Mouse (Mus musculus) hindbrain, embryonic 13.5 days (tissue): ENCODE results near the gene Pde1b. TPM values are rescaled to one million over a fixed set of nuclear protein-coding genes. Genes with fewer than 3 reads are reported as not detected.

Source experiments
- ATAC-seq: fragments of 200-750 bp; cut with Nextera tagmentation; 2 replicates; pipeline ENCODE4 v1.8.0; 2017; ENCODE audit warnings: moderate TSS enrichment; ENCODE audit not compliant: low FRiP score
- H3K27ac ChIP-seq: fragments of 300-500 bp; sonication (generic); 2 replicates; pipeline ENCODE4 v1.5.1; 2015; ENCODE audit warnings: inconsistent platforms, mild to moderate bottlenecking, moderate library complexity
- H3K27me3 ChIP-seq: fragments of 300-500 bp; sonication (generic); 2 replicates; pipeline ENCODE4 v1.6.1; 2015; ENCODE audit warnings: mild to moderate bottlenecking, inconsistent platforms
- H3K36me3 ChIP-seq: fragments of 300-500 bp; sonication (generic); 2 replicates; pipeline ENCODE4 v1.6.1; 2015; ENCODE audit warnings: mild to moderate bottlenecking, inconsistent platforms
- H3K4me1 ChIP-seq: fragments of 300-500 bp; sonication (generic); replicated peaks from 2 replicates; pipeline ENCODE4 v1.6.1; 2015; ENCODE audit warnings: inconsistent platforms
- H3K4me2 ChIP-seq: fragments of 300-500 bp; sonication (generic); 2 replicates; pipeline ENCODE4 v1.6.1; 2015; ENCODE audit warnings: inconsistent platforms, mild to moderate bottlenecking, moderate library complexity
- H3K4me3 ChIP-seq: fragments of 300-500 bp; sonication (generic); 2 replicates; pipeline ENCODE4 v1.5.1; 2015; ENCODE audit warnings: mild to moderate bottlenecking, inconsistent platforms
- H3K9ac ChIP-seq: fragments of 300-500 bp; sonication (generic); 2 replicates; pipeline ENCODE4 v1.6.1; 2015; ENCODE audit warnings: mild to moderate bottlenecking, inconsistent platforms
- H3K9me3 ChIP-seq: fragments of 300-500 bp; sonication (generic); 2 replicates; pipeline ENCODE4 v1.6.1; 2016; ENCODE audit warnings: inconsistent platforms
- WGBS: fragments of 180-500 bp; shearing (Covaris S2); methylation state at CpG from one replicate; pipeline ENCODE4 v1.1.7; 2015; 5-methylcytosine and 5-hydroxymethylcytosine counted together
- polyA plus RNA-seq: library from polyadenylated mRNA; unstranded; fragments of >200 nt; fragmentation: Nextera tagmentation; extraction: Ambion mirVana; gene quantifications from 2 replicates; pipeline ENCODE4 v1.2.1, GENCODE M21; 2015

Gene Pde1b
- polyA plus RNA-seq, 1 experiment from 2014 or later = 81.6 TPM

DNA sequence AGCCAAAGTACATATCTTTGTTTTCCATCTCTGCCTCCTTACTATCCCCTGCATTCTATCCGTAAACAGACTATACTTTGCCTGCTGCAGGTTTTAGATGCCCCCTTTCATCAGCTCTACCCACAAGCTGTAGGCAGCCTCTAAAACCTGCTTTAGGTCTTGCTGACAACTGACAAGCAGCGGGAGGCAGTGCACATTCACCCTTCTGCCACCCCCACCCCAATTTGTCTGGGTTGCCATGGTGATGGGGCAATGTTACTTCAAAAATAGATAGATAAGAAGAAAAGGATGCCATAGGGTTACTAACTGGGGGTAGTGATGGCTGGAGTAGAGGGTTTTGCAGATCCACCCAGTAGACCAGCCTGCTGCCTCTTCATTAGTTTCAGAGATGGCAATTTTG, 18.3 kb upstream of the Pde1b start:
- ATAC-seq = no peak

DNA sequence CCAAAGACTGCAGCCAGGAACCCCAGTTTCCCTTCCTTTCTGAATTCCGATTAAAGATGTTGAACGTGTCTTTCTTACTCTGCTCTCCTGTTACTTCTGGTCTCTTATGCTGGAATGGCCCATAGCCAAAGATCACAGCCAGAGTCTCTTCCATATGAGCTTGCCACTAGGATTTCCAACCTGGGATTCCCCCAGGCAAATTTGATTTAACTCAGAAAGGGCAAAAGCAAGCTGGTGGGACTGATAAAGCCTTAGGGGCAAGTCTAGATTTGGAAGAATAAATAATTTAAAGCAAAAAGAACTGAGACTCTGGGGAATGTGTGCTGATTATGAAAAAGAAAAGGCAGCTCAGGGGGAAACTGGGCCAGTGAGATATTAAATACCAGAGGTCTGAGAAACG, 17.7 kb upstream of the Pde1b start:
- H3K36me3 ChIP-seq = no peaks in the 10 kb centered on the region
- 50% methylated on average over 3 of the region's 3 CpGs for WGBS
- no peak overlapping the region for H3K9ac ChIP-seq
- H3K4me2 ChIP-seq = no peak overlapping the region
- ATAC-seq = no peak
- H3K27ac ChIP-seq = peak overlapping the region; percentile 40
- H3K4me1 ChIP-seq = peaks cover 12% of the 10 kb centered on the region
- no peak overlapping the region for H3K4me3 ChIP-seq
- no peaks in the 10 kb centered on the region for H3K27me3 ChIP-seq
- no peaks in the 10 kb centered on the region for H3K9me3 ChIP-seq

More for the DNA sequence above, 18.3 kb upstream of the Pde1b start:
- H3K4me3 ChIP-seq = no peak overlapping the region
- peak overlapping the region; percentile 40; the same call in 1 of the 2 replicates for H3K27ac ChIP-seq
- no peaks in the 10 kb centered on the region for H3K9me3 ChIP-seq
- H3K36me3 ChIP-seq = no peaks in the 10 kb centered on the region
- H3K4me2 ChIP-seq = no peak overlapping the region
- no peaks in the 10 kb centered on the region for H3K27me3 ChIP-seq
- peaks cover 12% of the 10 kb centered on the region for H3K4me1 ChIP-seq
- 0 out of 2 replicates have a peak overlapping the region, but pooled peaks have one; percentile 19 for H3K9ac ChIP-seq
- WGBS = 38% methylated on average over 2 of the region's 2 CpGs

DNA sequence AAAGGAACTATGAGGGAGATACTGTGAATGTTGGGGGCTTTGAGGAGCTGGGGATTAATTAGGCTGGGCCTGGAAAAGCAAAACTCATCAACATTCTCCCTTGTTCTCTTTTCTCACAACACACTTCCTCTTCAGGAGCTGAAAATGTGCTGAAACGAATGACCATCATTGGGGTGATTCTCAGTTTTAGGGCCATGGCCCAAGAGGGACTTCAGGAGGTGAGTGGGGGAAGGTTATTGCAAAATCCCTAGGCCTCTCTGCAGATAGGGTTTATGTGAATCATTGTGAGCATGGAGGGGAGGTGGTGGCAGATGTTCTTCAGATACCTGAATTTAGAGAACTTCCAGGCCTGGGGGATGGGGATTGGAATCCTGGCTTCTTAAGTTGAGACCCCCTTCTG, 16.2 kb upstream of the Pde1b start:
- Histone ChIP-seq H3K4me2 (no peak overlapping the region), H3K4me1 (peaks cover 12% of the 10 kb centered on the region), H3K27me3 (no peaks in the 10 kb centered on the region), H3K9me3 (no peaks in the 10 kb centered on the region), H3K4me3 (no peak overlapping the region), H3K36me3 (no peaks in the 10 kb centered on the region), H3K9ac (no peak overlapping the region), H3K27ac (no peak overlapping the region)
- no peak for ATAC-seq
- WGBS = 61% methylated on average over 1 of the region's 1 CpGs

DNA sequence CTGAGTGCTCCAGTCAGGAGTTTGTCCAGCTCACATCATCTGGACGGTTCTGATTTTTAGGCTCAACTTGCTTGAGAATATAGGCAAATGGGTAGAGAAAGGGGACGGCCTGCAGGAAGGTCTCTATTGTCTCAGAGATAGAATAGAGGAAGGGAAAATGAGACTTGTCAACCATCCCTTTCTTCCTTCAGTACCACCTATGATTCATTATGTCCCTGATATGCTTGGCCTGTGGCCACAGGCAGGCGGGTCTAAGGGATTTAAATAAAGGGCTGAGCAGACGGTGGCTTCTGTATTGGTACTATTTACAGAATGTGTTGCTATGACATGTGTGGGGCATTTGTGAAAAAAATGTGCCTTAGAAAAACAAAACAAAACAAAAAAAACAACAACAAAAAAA, 14.5 kb upstream of the Pde1b start:
- H3K4me1 ChIP-seq = peaks cover 12% of the 10 kb centered on the region

DNA sequence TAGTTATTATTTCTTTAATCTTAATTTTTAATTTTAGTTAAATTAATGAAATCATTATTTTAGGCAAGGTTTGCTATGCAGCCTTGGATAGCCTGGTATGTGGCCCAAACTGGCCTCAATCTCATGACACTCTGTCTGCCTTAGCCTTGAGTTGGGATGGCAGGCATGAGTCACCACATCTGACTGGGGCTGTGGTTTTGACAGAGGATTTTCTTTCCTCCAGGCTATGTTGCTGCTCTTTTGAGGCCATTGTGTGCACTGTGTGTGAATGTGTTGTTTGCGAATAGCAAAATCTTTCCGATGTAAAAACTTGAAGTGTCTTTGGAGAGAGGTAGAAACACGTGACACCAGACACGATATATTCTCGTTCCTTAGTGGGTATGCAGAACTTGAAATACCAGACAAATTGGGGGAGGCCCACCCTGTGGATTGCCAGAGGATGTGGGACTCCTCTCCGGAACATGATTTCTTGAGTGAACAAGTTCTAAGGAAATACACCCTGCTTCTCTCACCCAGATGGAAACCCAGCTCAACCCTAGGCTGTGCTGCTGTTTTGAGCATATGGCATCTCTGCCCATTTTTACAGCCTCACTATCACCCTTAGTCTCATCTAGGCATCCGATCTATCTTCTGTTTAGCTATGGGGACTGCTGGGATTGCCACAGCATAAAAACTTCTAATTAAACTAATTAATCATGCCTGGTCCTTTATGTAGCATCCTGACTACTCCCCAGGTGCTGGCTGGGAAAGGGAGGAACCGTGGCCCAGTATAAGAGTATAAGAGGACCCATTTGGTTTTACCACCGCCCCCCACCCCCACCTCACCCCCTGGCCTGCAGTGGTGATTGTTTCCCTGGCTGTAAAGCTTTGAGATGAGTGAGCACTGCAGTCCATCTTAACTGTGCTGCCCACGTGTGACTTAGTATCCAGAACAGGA, 6.4 kb upstream of the Pde1b start:
- peak; percentile 67 for ATAC-seq
- H3K9ac ChIP-seq = no peak overlapping the region
- no peak overlapping the region for H3K4me3 ChIP-seq
- H3K4me2 ChIP-seq = no peak overlapping the region
- no peaks in the 10 kb centered on the region for H3K9me3 ChIP-seq
- H3K27ac ChIP-seq = peak overlapping the region; percentile 55
- 0 out of 2 replicates have a peak, but pooled peaks cover 7% of the 10 kb centered on the region for H3K27me3 ChIP-seq
- 68% methylated on average over 10 of the region's 10 CpGs for WGBS
- H3K4me1 ChIP-seq = peaks cover 22% of the 10 kb centered on the region
- H3K36me3 ChIP-seq = no peaks in the 10 kb centered on the region

More for the DNA sequence above, 14.5 kb upstream of the Pde1b start:
- no peaks in the 10 kb centered on the region for H3K27me3 ChIP-seq
- H3K9ac ChIP-seq = no peak overlapping the region
- no peak for ATAC-seq
- H3K4me2 ChIP-seq = no peak overlapping the region
- no peak overlapping the region for H3K27ac ChIP-seq
- no peaks in the 10 kb centered on the region for H3K9me3 ChIP-seq
- no peaks in the 10 kb centered on the region for H3K36me3 ChIP-seq
- no peak overlapping the region for H3K4me3 ChIP-seq
- WGBS = 45% methylated on average over 4 of the region's 4 CpGs

DNA sequence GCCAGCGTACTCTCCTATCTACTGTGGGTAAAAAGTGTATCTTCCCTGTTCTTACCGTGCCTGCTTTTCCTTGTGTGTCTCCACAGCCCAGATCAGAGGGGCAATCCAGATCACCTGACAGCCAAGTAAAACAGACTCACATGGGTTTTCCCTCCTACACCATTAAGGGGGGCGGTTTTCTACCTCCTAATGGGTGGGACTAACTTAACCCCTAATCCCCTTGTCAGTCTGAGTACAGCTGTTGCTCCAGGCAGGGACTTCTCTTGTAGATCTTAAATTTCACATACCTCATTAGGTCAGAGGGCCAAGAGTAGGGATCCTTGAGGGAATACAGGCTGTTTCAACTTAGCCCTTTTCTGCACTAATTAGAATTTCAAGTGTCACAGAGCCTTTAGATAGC, 4.7 kb upstream of the Pde1b start:
- Histone ChIP-seq H3K27me3 (0 out of 2 replicates have a peak, but pooled peaks cover 7% of the 10 kb centered on the region), H3K4me2 (no peak overlapping the region), H3K36me3 (no peaks in the 10 kb centered on the region), H3K27ac (peak overlapping the region; percentile 61), H3K9ac (no peak overlapping the region), H3K4me3 (no peak overlapping the region), H3K4me1 (peaks cover 30% of the 10 kb centered on the region), H3K9me3 (no peaks in the 10 kb centered on the region)
- WGBS = 43% methylated on average over 3 of the region's 3 CpGs
- ATAC-seq = no peak

DNA sequence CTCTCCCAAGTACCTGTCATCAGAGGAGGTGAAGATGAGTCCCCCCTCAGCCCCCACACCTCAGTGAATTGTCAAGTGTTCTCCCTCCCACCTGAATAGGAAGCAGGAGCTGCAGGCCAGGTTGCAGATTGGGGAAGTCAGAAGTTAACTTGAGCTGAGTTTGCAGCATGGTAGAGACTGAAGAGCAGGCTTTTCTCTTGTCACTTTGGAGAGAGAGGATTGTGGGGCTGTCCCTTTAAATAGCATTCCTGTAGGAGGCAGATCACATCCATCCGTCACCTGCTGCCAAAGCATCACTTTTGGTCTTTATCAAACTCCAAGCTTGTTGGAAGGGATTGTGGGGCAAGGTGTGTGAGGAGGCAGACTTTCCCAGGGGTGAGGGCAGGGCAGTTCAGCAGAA, 2.1 kb upstream of the Pde1b start:
- no peak overlapping the region for H3K9ac ChIP-seq
- H3K27ac ChIP-seq = no peak overlapping the region
- H3K9me3 ChIP-seq = no peaks in the 10 kb centered on the region
- H3K27me3 ChIP-seq = 0 out of 2 replicates have a peak, but pooled peaks cover 7% of the 10 kb centered on the region
- peaks cover 54% of the 10 kb centered on the region for H3K4me1 ChIP-seq
- no peaks in the 10 kb centered on the region for H3K36me3 ChIP-seq
- H3K4me3 ChIP-seq = no peak overlapping the region
- 57% methylated on average over 1 of the region's 1 CpGs for WGBS
- ATAC-seq = no peak
- no peak overlapping the region for H3K4me2 ChIP-seq

DNA sequence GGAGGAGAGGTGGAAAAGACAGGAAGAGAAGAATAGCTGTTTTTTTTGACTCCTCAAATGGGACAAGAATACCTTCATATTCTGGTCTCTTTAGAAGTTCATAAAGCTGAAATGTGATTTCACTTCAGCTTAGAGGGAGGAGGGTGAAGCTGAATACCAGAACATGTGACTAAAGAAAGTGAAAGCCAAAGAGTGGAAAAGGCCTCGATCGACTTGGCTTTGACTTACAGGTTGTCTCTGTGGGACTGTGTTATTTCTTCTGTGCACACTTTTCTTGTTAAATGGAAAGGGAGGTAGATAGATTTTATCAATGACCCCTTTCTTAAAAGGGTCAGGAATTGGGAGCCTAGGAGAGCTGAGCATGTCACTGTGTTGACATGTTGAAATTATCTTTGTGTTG, 1.6 kb upstream of the Pde1b start:
- no peak for ATAC-seq
- Histone ChIP-seq H3K36me3 (no peaks in the 10 kb centered on the region), H3K9ac (no peak overlapping the region), H3K27me3 (0 out of 2 replicates have a peak, but pooled peaks cover 7% of the 10 kb centered on the region), H3K4me1 (peaks cover 56% of the 10 kb centered on the region), H3K4me2 (no peak overlapping the region), H3K4me3 (no peak overlapping the region), H3K9me3 (no peaks in the 10 kb centered on the region), H3K27ac (no peak overlapping the region)
- WGBS = 82% methylated on average over 2 of the region's 2 CpGs

DNA sequence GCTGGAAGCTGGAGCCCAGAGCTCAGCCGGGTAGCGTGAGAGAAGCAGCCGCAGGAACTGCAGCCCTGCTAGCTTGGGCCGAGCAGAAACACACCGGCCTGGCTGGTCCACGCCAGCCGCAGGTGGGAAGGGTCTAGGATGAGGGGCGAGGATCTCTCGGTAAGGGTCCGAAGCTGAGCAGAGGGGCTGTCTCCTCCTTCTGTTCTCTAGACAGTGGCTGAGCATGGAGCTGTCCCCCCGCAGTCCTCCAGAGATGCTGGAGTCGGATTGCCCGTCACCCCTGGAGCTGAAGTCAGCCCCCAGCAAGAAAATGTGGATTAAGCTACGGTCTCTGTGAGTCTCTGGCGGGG, 392 bp downstream of the Pde1b start:
- WGBS = under 1% methylated on average over 15 of the region's 15 CpGs

DNA sequence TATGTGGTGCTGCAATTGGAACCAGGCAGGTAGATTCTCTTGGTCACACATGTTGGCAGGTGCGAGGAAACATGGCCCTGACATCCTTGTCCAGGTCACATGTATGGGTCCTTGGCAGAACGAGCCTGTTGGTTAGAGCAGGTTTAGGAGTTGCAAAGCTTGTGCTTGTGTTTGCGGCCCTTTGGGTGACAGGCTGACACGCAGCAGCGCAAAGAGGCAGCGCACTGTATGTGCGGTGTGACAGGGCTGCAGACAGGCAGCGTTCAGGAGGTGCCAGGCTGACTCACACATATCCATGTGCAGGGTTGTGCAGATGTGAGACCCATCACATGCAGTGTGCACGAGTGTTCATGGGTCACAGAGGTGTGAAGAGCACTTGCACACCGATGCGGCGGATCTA, 826 bp downstream of the Pde1b start:
- H3K4me2 ChIP-seq = peak overlapping the region; percentile 79
- peak overlapping the region; percentile 88 for H3K27ac ChIP-seq
- H3K4me1 ChIP-seq = peaks cover 56% of the 10 kb centered on the region
- 0 out of 2 replicates have a peak, but pooled peaks cover 7% of the 10 kb centered on the region for H3K27me3 ChIP-seq
- WGBS = 39% methylated on average over 12 of the region's 12 CpGs
- ATAC-seq = peak; percentile 50
- H3K4me3 ChIP-seq = peak overlapping the region; percentile 71
- no peaks in the 10 kb centered on the region for H3K9me3 ChIP-seq
- no peaks in the 10 kb centered on the region for H3K36me3 ChIP-seq
- peak overlapping the region; percentile 93 for H3K9ac ChIP-seq

More for the DNA sequence above, 392 bp downstream of the Pde1b start:
- Histone ChIP-seq H3K4me3 (peak overlapping the region; percentile 71), H3K36me3 (no peaks in the 10 kb centered on the region), H3K27ac (peak overlapping the region; percentile 88), H3K27me3 (0 out of 2 replicates have a peak, but pooled peaks cover 7% of the 10 kb centered on the region), H3K4me2 (peak overlapping the region; percentile 79), H3K9ac (peak overlapping the region; percentile 93), H3K9me3 (no peaks in the 10 kb centered on the region), H3K4me1 (peaks cover 57% of the 10 kb centered on the region)
- ATAC-seq = peak; percentile 81

DNA sequence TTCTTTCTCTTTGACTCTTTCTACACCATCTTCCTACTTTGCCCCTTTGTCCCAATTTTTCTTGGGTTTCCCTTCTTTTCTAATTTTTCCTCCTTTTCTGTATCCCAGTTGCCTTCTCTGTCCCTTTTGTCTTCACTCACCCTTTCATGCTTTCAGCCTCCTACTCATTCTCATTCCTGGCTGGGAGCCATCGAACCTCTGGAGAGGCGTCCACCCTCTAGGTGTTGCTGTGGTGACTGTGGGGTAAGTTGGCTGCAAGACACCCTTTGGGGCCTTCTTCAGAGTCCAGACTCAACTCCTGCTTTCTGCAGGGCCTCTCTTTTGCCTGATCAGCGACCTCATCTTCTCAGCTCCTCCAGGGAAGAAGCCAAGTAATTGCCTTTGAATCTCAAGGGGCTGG, 6.5 kb downstream of the Pde1b start:
- no peaks in the 10 kb centered on the region for H3K27me3 ChIP-seq
- WGBS = 60% methylated on average over 3 of the region's 3 CpGs
- ATAC-seq = no peak
- no peaks in the 10 kb centered on the region for H3K36me3 ChIP-seq
- H3K4me3 ChIP-seq = no peak overlapping the region
- H3K9me3 ChIP-seq = no peaks in the 10 kb centered on the region
- H3K4me1 ChIP-seq = peaks cover 78% of the 10 kb centered on the region
- H3K9ac ChIP-seq = no peak overlapping the region
- H3K4me2 ChIP-seq = no peak overlapping the region
- H3K27ac ChIP-seq = 0 out of 2 replicates have a peak overlapping the region, but pooled peaks have one; percentile 32

DNA sequence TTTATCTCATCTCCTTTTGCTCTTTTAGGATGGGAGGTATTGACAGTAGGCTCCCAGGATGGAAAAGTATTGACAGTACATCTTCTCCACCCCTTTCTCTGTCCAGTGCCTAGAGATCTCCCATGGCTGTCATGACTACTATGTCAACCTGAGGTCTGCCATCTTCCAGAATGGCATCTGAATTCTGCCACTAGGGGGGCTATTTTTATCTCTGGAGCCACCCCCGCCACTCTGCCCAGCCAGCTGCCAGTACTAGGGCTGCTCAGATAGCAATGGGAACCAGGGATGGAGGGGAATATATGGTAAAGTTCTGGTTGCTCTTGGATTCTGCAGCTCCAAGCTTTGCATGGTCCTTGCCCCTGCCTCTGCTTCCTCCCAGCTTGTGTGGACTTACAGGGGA, 8.8 kb downstream of the Pde1b start:
- Histone ChIP-seq H3K27ac (no peak overlapping the region), H3K4me2 (no peak overlapping the region), H3K9ac (no peak overlapping the region), H3K36me3 (no peaks in the 10 kb centered on the region), H3K9me3 (no peaks in the 10 kb centered on the region), H3K4me3 (no peak overlapping the region), H3K27me3 (no peaks in the 10 kb centered on the region), H3K4me1 (peaks cover 78% of the 10 kb centered on the region)
- ATAC-seq = no peak
- 75% methylated on average over 1 of the region's 1 CpGs for WGBS
